Mouse (Mus musculus) brain, embryonic 14.5 days (tissue): ENCODE measurements at regions not wholly inside any gene's neighbourhood (a gene's known extent, or its start where the extent isn't known, plus 50 kb on each side); places are given as distances from the start of the nearest gene placed in this dataset.

Source experiments
- CTCF ChIP-seq: fragments of 200-500 bp; IDR thresholded peaks from 2 replicates; pipeline ENCODE4 v1.5.1; 2012; ENCODE audit warnings: inconsistent platforms, mild to moderate bottlenecking, moderate library complexity, borderline replicate concordance; ENCODE audit not compliant: insufficient read depth, insufficient read length; ENCODE audit errors: extremely low read depth
- POLR2A ChIP-seq: fragments of 200-500 bp; IDR thresholded peaks from 2 replicates; pipeline ENCODE4 v1.6.1; 2012; ENCODE audit warnings: mild to moderate bottlenecking, inconsistent platforms, borderline replicate concordance; ENCODE audit not compliant: poor library complexity, insufficient read depth, insufficient read length, severe bottlenecking; ENCODE audit errors: extremely low read depth

GRCm38 (mm10) chr1:167922917-167923316, 233.9 kb downstream of the Lmx1a start:
- TF ChIP-seq CTCF: no peak
- TF ChIP-seq POLR2A: no peak
